Mouse (Mus musculus) gastrocnemius, postnatal 4 days (tissue): Measurements from ENCODE around the gene Mtor. TPM values are rescaled to one million over a fixed set of nuclear protein-coding genes. Genes with fewer than 3 reads are reported as not detected.
A peak's percentile ranks its signal among the peaks of the same experiment; 100 is the strongest.

ENCODE experiments used
- DNase-seq, 2 experiments: peaks; one replicate each; pipeline ENCODE4 v3.0.0; 2021 to 2022; ENCODE audit warnings: low spot score in 2 of 2, mixed read lengths in 2 of 2
- total RNA-seq, 2 experiments: library from RNA; stranded (reverse); gene quantifications; 2 replicates each; pipeline ENCODE4 v1.2.3; 2021

Mtor gene
- total RNA-seq, 2 experiments from 2014 or later = 39.3 to 42.0 TPM

- no peak for DNase-seq
Measured at GRCm38 (mm10) chr4:148435657-148436330, 12.6 kb upstream of the Mtor start.

DNA sequence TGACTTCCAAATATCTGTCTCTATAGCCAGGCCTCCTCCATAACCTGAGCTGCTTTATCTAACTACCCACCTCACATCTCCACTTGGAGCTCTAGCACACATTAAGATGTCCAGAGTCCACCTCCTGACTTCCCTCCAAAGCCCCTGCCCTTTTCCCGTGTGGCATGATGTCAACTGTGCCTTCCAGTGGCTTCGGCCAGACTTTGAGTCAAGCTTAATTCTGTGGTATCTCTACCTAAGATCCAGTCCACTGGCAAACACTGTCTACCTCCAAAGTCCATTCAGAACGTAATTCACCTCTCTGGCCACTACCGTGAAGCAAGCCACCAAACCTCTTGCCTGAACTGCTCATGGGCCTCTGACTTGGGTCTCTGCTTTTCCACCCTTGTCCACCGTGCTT, 6.5 kb upstream of the Mtor start:
- no peak for DNase-seq

- no peak for DNase-seq
Measured at GRCm38 (mm10) chr4:148442598-148442997, 5.8 kb upstream of the Mtor start.

DNA sequence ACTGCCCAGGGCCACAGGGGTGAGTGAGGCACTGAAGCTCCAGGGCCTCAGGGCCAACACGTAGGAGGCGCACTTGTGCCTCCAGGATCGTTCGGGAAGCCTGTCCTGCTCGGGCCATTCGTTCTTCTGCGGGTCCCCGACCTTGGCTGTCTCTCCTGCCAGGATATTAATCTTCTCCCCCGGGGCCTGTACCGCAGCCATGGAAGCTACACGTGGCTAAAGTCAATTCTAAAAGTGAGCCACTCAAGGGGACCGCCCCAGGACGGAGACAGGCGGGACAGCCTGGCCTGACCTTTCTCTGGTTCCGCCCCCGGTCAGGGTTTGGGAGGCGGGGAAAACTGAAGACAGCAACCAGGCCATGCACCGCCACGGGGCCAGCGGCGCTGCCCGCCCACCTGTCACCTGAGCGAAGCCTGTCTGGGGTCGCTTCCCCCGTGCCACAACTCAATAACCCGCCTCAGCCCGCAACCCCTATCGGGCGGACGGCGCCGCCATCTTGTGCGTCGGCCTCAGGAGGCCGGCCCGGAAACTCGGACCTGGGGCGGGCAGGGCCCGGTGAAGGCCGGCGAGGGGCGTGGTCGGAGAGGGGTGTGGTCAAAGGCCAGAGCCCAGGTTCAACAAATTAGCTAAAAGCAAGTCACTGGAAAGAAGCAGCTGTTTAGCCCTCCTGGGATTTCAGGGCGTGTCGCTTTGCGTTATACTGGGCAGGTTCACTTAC, 4.0 kb upstream of the Mtor start, which contains the start of gene Ubiad1:
Ubiad1 (minus strand) TSS at position 522 of the 718 bp plus-strand sequence.
- DNase-seq = peak; percentile 76 to 87

DNA sequence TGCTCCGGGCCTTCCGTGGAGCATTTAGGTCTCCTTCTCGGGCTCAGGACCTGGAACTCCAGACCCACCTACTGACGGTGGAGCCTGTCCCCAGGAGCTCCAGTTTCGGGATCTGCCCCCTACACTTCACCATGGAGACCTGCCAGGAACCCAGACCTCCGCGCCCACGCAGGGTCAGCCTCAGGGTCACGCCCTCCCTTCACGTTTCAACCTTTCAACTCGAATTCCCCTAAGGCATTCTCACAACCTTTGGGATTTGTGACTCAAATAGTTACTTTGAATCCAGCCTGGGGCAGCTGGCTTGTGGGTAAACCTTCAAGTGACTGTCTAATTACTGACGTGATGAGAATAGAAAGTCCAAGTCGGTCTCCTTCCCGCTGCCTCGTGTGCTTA, 438 bp downstream of the Mtor start:
- no peak for DNase-seq

DNA sequence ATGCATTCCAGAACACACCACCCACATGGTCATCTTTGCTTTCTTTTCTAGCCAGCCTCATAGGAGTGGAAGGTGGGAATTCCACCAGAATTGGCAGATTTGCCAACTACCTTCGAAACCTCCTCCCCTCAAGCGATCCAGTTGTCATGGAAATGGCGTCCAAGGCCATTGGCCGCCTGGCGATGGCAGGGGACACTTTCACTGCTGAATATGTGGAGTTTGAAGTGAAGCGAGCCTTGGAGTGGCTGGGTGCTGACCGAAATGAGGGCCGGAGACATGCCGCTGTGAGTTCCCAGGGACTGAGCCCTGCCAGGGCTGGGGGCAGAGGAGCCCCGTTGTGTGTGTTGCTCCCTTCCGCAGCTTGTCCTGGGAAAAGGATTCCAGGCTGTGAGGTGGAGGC, 5.3 kb downstream of the Mtor start:
- DNase-seq = no peak

GRCm38 (mm10) chr4:148455477-148456025, 7.1 kb downstream of the Mtor start:
- no peak for DNase-seq

DNA sequence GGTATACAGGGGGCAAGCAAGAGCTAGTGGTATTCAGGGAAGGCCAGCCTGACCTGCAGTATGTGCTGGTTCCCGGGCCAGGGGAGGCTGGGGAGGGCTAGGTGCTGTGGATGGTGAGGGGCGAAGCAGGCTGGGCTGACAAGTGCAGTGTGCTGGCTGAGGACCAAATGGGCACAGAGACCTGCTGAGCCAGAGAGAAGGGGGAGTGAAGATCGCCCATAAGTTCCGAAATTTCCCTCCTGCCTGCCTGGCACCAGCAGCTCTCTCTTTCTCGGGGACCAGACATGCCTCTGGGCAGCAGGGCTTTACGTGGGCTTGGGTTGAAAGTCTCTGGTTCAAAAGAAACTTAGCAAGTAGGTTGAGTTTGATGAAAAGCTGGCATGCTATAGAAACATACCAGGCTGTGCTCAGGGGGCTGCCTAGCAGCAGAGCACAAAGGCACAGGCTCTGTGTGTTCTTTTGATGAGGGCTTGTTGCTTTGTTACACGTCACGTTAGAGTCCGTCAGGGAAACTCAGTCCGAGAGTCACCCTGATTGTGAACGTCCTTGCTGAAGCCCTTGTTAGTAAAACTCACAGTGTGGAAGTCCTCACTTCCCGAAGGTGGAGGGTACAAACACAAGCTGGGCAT, 12.4 kb downstream of the Mtor start:
- DNase-seq = no peak

DNA sequence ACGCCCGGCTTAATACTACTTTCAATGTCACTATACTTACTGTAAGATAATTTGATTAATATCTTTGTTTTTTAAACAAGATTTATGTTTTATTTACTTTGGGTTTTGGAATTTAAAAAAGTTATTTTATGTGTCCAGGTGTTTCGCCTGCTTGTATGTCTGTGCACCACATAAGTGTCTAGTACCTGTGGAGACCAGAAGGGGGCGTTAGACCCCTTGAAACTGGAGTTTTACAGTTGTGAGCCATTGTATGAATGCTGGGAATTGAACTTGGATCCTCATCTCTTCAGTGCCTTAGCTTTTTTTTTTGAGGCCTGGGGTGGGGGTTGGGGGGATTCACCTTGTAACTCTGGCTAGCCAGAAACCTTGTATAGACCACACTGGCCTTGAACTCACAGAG, 13.4 kb downstream of the Mtor start:
- no peak for DNase-seq

DNA sequence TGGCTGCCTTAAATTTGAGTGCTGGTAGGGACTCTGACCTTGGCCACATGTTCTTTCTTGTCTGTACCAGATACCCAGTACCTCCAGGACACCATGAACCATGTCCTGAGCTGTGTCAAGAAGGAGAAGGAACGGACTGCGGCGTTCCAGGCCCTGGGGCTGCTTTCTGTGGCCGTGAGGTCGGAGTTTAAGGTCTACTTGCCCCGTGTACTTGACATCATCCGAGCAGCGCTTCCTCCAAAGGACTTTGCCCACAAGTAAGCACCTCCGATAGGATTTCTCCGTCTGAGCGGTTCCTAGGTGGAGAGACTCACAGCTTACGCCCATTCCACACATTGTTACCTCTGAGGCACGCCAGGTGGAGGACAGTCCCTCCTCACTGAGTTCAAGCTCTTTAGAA, 14.3 kb downstream of the Mtor start:
- no peak for DNase-seq

- DNase-seq = no peak
Measured at GRCm38 (mm10) chr4:148463208-148463960, 15.0 kb downstream of the Mtor start.

DNA sequence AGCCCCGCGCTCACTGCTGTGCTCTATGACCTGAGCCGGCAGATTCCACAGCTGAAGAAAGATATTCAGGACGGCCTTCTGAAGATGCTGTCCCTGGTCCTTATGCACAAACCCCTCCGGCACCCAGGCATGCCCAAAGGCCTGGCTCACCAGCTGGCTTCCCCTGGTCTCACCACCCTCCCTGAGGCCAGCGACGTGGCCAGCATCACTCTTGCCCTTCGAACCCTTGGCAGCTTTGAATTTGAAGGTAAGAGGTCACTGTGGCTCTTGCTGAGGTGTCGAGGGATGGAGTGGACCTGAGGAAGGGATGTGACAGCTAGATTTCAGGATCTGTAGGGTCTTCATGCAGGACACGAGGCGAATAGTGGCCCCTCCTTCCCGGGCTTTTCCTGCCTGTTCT, 15.9 kb downstream of the Mtor start:
- DNase-seq = no peak

- no peak for DNase-seq
Measured at GRCm38 (mm10) chr4:148464869-148465268, 16.5 kb downstream of the Mtor start.

DNA sequence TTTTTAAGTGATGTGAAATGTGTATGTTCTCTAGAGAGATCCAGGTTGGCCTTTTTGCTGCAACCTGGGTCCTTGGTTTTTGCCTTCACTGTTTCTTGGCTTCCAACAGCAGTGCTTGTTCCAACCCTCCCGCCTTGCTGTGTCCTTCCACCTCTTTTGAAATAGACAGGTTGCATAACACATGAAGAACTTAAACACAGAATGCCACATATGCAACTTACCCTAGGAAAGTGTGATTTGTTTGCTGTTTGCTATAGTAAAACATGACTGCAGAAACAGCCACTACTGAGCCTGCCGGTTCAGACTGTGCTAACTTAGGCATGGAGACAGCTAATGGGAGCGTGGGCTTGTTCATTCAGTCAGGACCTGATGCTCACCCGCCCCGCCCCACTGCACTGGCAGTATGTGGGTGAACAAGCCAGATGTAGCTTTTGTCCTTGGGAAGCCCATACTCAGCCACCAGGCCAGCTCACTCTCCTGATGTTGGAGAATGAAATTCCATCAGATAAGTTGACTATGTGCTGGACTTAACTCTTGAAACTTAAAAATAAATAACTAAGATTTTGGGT, 18.2 kb downstream of the Mtor start:
- DNase-seq = no peak

- no peak for DNase-seq
Measured at GRCm38 (mm10) chr4:148468396-148468795, 20.0 kb downstream of the Mtor start.

DNA sequence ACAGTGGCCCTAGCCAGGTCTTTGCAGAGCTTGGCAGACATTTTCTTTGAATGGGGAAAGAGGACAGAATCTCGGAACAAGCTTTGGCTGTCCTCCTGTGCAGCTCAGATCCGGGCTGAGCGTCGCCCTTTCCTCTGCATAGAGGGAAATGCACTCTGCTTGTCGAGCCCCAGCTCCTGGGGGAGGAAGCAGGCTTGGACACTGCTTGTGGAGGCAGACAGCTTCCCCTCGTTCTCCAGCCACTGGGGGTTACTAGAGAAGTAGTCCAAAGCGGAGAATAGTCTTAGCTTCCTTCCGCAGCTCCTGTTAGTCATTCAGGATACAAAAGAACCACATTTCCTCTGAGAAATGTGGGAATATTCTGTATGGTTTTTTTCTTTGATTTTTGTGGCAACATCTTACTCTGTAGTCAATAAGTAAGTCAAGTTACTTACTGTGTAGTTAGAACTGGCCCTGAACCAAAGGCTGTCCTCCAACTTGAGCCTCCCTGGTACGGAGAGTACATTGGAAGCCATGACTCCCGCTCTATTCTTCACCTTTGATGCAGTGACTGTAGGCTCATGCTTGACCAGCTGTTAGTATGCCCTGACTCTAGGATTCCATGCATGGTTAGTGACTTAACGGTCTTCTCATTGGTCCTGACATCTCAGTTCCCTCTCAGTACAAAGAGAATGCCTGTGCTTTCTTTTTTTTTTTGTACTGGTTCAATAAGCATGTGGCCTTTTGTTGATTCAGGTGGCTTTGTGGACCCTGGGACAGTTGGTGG, 21.3 kb downstream of the Mtor start:
- DNase-seq = no peak

GRCm38 (mm10) chr4:148471363-148471806, 23.0 kb downstream of the Mtor start:
- DNase-seq = no peak

GRCm38 (mm10) chr4:148472436-148473174, 24.2 kb downstream of the Mtor start:
- DNase-seq = no peak

GRCm38 (mm10) chr4:148473496-148473895, 25.1 kb downstream of the Mtor start:
- no peak for DNase-seq
